Mouse (Mus musculus) retina, embryonic 14.5 days (tissue): ENCODE results near the gene Rpl27.
"Not testable (repeated sequence)": the region's sequence is repeated elsewhere in the genome, so short reads cannot be mapped to it uniquely, and the experiment has no call there.

Source experiments
- DNase-seq: peaks from one replicate; pipeline ENCODE4 v3.0.0-alpha.2; 2015; ENCODE audit warnings: low spot score

Rpl27 gene

GRCm38 (mm10) chr11:101468263-101468688 is 26.2 kb downstream of the Rpl27 start:
- DNase-seq = peak; percentile 58

GRCm38 (mm10) chr11:101468731-101469130 is 26.6 kb downstream of the Rpl27 start:
- no peak for DNase-seq

GRCm38 (mm10) chr11:101469155-101469554 is 27.1 kb downstream of the Rpl27 start:
- no peak for DNase-seq

GRCm38 (mm10) chr11:101470206-101470605 is 28.1 kb downstream of the Rpl27 start:
- no peak for DNase-seq

GRCm38 (mm10) chr11:101471926-101472325 is 29.8 kb downstream of the Rpl27 start:
- no peak for DNase-seq

- DNase-seq = no peak
These were observed 30.2 kb downstream of the Rpl27 start for GRCm38 (mm10) chr11:101472336-101472735.

GRCm38 (mm10) chr11:101473686-101474085 is 31.6 kb downstream of the Rpl27 start:
- DNase-seq = not testable (repeated sequence)

GRCm38 (mm10) chr11:101474298-101474697 is 32.2 kb downstream of the Rpl27 start:
- no peak for DNase-seq

- DNase-seq = not testable (repeated sequence)
These were observed 34.3 kb downstream of the Rpl27 start for GRCm38 (mm10) chr11:101476361-101476760.

GRCm38 (mm10) chr11:101477194-101477551 is 35.1 kb downstream of the Rpl27 start:
- peak; percentile 75 for DNase-seq

- DNase-seq = peak; percentile 75
These were observed 35.6 kb downstream of the Rpl27 start for GRCm38 (mm10) chr11:101477552-101478211.

GRCm38 (mm10) chr11:101479171-101479635 is 37.1 kb downstream of the Rpl27 start:
- peak; percentile 90 for DNase-seq

GRCm38 (mm10) chr11:101480912-101481311 is 38.8 kb downstream of the Rpl27 start:
- no peak for DNase-seq

GRCm38 (mm10) chr11:101483804-101484203 is 41.7 kb downstream of the Rpl27 start:
- no peak for DNase-seq

GRCm38 (mm10) chr11:101484245-101484644 is 42.1 kb downstream of the Rpl27 start:
- DNase-seq = no peak

- DNase-seq = no peak
These were observed 42.7 kb downstream of the Rpl27 start for GRCm38 (mm10) chr11:101484814-101485213.

- peak; percentile 19 for DNase-seq
These were observed 43.5 kb downstream of the Rpl27 start for GRCm38 (mm10) chr11:101485509-101486028.

- DNase-seq = no peak
These were observed 44.0 kb downstream of the Rpl27 start for GRCm38 (mm10) chr11:101486126-101486525.
